Mouse (Mus musculus): Measurements from ENCODE around the gene Pttg1ip. TPM values are rescaled to one million over a fixed set of nuclear protein-coding genes. Genes with fewer than 3 reads are reported as not detected.

Gene Pttg1ip
- total RNA-seq, 1 experiment: 115 TPM

GRCm38 (mm10) chr10:77638956-77639355, 57.4 kb downstream of the Pttg1ip start:
- TF ChIP-seq MAFK (IDR thresholded peaks at IDR 0.05; ENCODE audit: insufficient read depth, low read depth, low read length) (no peak), CHD2 (IDR thresholded peaks at IDR 0.05; ENCODE audit: low read depth, low read length) (no peak), ZNF384 (IDR thresholded peaks at IDR 0.05; ENCODE audit: low read depth, low read length) (no peak), ZC3H11A (IDR thresholded peaks at IDR 0.05; ENCODE audit: borderline replicate concordance, low read depth, low read length) (no peak), HCFC1 (IDR thresholded peaks at IDR 0.05; ENCODE audit: borderline replicate concordance, insufficient read depth, low read length) (no peak)
- in situ Hi-C loops (cut with MboI; ENCODE audit: low sequenced_read_pairs in 2 of 2, unreplicated experiment in 2 of 2): no loop called here
- Histone ChIP-seq H3K4me3 (ENCODE audit: insufficient read depth in 1 of 2, low read depth in 1 of 2, low read length in 2 of 2, poor library complexity in 1 of 2, severe bottlenecking in 1 of 2) (no peak overlapping the region), H3K27ac (ENCODE audit: insufficient read depth, low read depth, low read length, poor library complexity, severe bottlenecking) (no peak overlapping the region), H3K36me3 (ENCODE audit: control insufficient read depth, insufficient read depth, low read length, poor library complexity, severe bottlenecking) (peaks cover 39% of the 10 kb centered on the region), H3K4me1 (ENCODE audit: control insufficient read depth in 2 of 2, insufficient read depth in 2 of 2, low read length in 2 of 2, poor library complexity in 1 of 2) (no peaks in the 10 kb centered on the region), H3K9ac (ENCODE audit: insufficient read depth, low read depth, low read length, poor library complexity, severe bottlenecking) (no peak overlapping the region), H3K9me3 (ENCODE audit: control insufficient read depth, insufficient read depth, low read depth, low read length) (no peaks in the 10 kb centered on the region)
- DNase-seq (ENCODE audit: low read depth, low spot score): no peak

- no peaks in the 10 kb centered on the region for H3K4me1 ChIP-seq (ENCODE audit: control insufficient read depth in 2 of 2, insufficient read depth in 2 of 2, low read length in 2 of 2, poor library complexity in 1 of 2)
- no peaks in the 10 kb centered on the region for H3K9me3 ChIP-seq (ENCODE audit: control insufficient read depth, insufficient read depth, low read depth, low read length)
- DNase-seq (ENCODE audit: low read depth, low spot score): no peak
- H3K9ac ChIP-seq (ENCODE audit: insufficient read depth, low read depth, low read length, poor library complexity, severe bottlenecking): no peak overlapping the region
- no peak overlapping the region for H3K4me3 ChIP-seq (ENCODE audit: insufficient read depth in 1 of 2, low read depth in 1 of 2, low read length in 2 of 2, poor library complexity in 1 of 2, severe bottlenecking in 1 of 2)
- in situ Hi-C loops (cut with MboI; ENCODE audit: low sequenced_read_pairs in 2 of 2, unreplicated experiment in 2 of 2): no loop called here
- peaks cover 36% of the 10 kb centered on the region for H3K36me3 ChIP-seq (ENCODE audit: control insufficient read depth, insufficient read depth, low read length, poor library complexity, severe bottlenecking)
- TF ChIP-seq HCFC1 (IDR thresholded peaks at IDR 0.05; ENCODE audit: borderline replicate concordance, insufficient read depth, low read length) (no peak), ZNF384 (IDR thresholded peaks at IDR 0.05; ENCODE audit: low read depth, low read length) (no peak), ZC3H11A (IDR thresholded peaks at IDR 0.05; ENCODE audit: borderline replicate concordance, low read depth, low read length) (no peak), CHD2 (IDR thresholded peaks at IDR 0.05; ENCODE audit: low read depth, low read length) (no peak), MAFK (IDR thresholded peaks at IDR 0.05; ENCODE audit: insufficient read depth, low read depth, low read length) (no peak)
- H3K27ac ChIP-seq (ENCODE audit: insufficient read depth, low read depth, low read length, poor library complexity, severe bottlenecking): no peak overlapping the region
Measured at GRCm38 (mm10) chr10:77643160-77643559, 61.6 kb downstream of the Pttg1ip start.

- DNase-seq (ENCODE audit: low read depth, low spot score): no peak
- H3K36me3 ChIP-seq (ENCODE audit: control insufficient read depth, insufficient read depth, low read length, poor library complexity, severe bottlenecking): peaks cover 32% of the 10 kb centered on the region
- H3K27ac ChIP-seq (ENCODE audit: insufficient read depth, low read depth, low read length, poor library complexity, severe bottlenecking): no peak overlapping the region
- H3K9ac ChIP-seq (ENCODE audit: insufficient read depth, low read depth, low read length, poor library complexity, severe bottlenecking): no peak overlapping the region
- TF ChIP-seq CHD2 (IDR thresholded peaks at IDR 0.05; ENCODE audit: low read depth, low read length): no peak
- TF ChIP-seq ZC3H11A (IDR thresholded peaks at IDR 0.05; ENCODE audit: borderline replicate concordance, low read depth, low read length): no peak
- no peak for TF ChIP-seq HCFC1 (IDR thresholded peaks at IDR 0.05; ENCODE audit: borderline replicate concordance, insufficient read depth, low read length)
- TF ChIP-seq ZNF384 (IDR thresholded peaks at IDR 0.05; ENCODE audit: low read depth, low read length): no peak
- TF ChIP-seq MAFK (IDR thresholded peaks at IDR 0.05; ENCODE audit: insufficient read depth, low read depth, low read length): no peak
- in situ Hi-C loops (cut with MboI; ENCODE audit: low sequenced_read_pairs in 2 of 2, unreplicated experiment in 2 of 2): no loop called here
- peaks cover 3 to 11% of the 10 kb centered on the region in 2 experiments; a peak in 2 of 4 replicates for H3K4me1 ChIP-seq (ENCODE audit: control insufficient read depth in 2 of 2, insufficient read depth in 2 of 2, low read length in 2 of 2, poor library complexity in 1 of 2)
- H3K4me3 ChIP-seq (ENCODE audit: insufficient read depth in 1 of 2, low read depth in 1 of 2, low read length in 2 of 2, poor library complexity in 1 of 2, severe bottlenecking in 1 of 2): no peak overlapping the region
- H3K9me3 ChIP-seq (ENCODE audit: control insufficient read depth, insufficient read depth, low read depth, low read length): no peaks in the 10 kb centered on the region
Measured at GRCm38 (mm10) chr10:77645571-77645970, 64.1 kb downstream of the Pttg1ip start.

- Histone ChIP-seq H3K27ac (ENCODE audit: insufficient read depth, low read depth, low read length, poor library complexity, severe bottlenecking) (no peak overlapping the region), H3K36me3 (ENCODE audit: control insufficient read depth, insufficient read depth, low read length, poor library complexity, severe bottlenecking) (peaks cover 19% of the 10 kb centered on the region), H3K4me1 (ENCODE audit: control insufficient read depth in 2 of 2, insufficient read depth in 2 of 2, low read length in 2 of 2, poor library complexity in 1 of 2) (peaks cover 3 to 14% of the 10 kb centered on the region in 2 experiments; a peak in 2 of 4 replicates), H3K9ac (ENCODE audit: insufficient read depth, low read depth, low read length, poor library complexity, severe bottlenecking) (no peak overlapping the region), H3K4me3 (ENCODE audit: insufficient read depth in 1 of 2, low read depth in 1 of 2, low read length in 2 of 2, poor library complexity in 1 of 2, severe bottlenecking in 1 of 2) (no peak overlapping the region), H3K9me3 (ENCODE audit: control insufficient read depth, insufficient read depth, low read depth, low read length) (no peaks in the 10 kb centered on the region)
- in situ Hi-C loops (cut with MboI; ENCODE audit: low sequenced_read_pairs in 2 of 2, unreplicated experiment in 2 of 2): no loop called here
- DNase-seq (ENCODE audit: low read depth, low spot score): no peak
- TF ChIP-seq HCFC1 (IDR thresholded peaks at IDR 0.05; ENCODE audit: borderline replicate concordance, insufficient read depth, low read length) (no peak), ZC3H11A (IDR thresholded peaks at IDR 0.05; ENCODE audit: borderline replicate concordance, low read depth, low read length) (no peak), CHD2 (IDR thresholded peaks at IDR 0.05; ENCODE audit: low read depth, low read length) (no peak), MAFK (IDR thresholded peaks at IDR 0.05; ENCODE audit: insufficient read depth, low read depth, low read length) (no peak), ZNF384 (IDR thresholded peaks at IDR 0.05; ENCODE audit: low read depth, low read length) (no peak)
Measured at GRCm38 (mm10) chr10:77647461-77647860, 65.9 kb downstream of the Pttg1ip start.

GRCm38 (mm10) chr10:77647901-77648300, 66.4 kb downstream of the Pttg1ip start:
- Histone ChIP-seq H3K4me3 (ENCODE audit: insufficient read depth in 1 of 2, low read depth in 1 of 2, low read length in 2 of 2, poor library complexity in 1 of 2, severe bottlenecking in 1 of 2) (no peak overlapping the region), H3K4me1 (ENCODE audit: control insufficient read depth in 2 of 2, insufficient read depth in 2 of 2, low read length in 2 of 2, poor library complexity in 1 of 2) (peaks cover 3 to 14% of the 10 kb centered on the region in 2 experiments; a peak in 2 of 4 replicates), H3K27ac (ENCODE audit: insufficient read depth, low read depth, low read length, poor library complexity, severe bottlenecking) (no peak overlapping the region), H3K36me3 (ENCODE audit: control insufficient read depth, insufficient read depth, low read length, poor library complexity, severe bottlenecking) (peaks cover 19% of the 10 kb centered on the region), H3K9me3 (ENCODE audit: control insufficient read depth, insufficient read depth, low read depth, low read length) (no peaks in the 10 kb centered on the region), H3K9ac (ENCODE audit: insufficient read depth, low read depth, low read length, poor library complexity, severe bottlenecking) (no peak overlapping the region)
- in situ Hi-C loops (cut with MboI; ENCODE audit: low sequenced_read_pairs in 2 of 2, unreplicated experiment in 2 of 2): no loop called here
- DNase-seq (ENCODE audit: low read depth, low spot score): no peak
- TF ChIP-seq ZC3H11A (IDR thresholded peaks at IDR 0.05; ENCODE audit: borderline replicate concordance, low read depth, low read length) (no peak), ZNF384 (IDR thresholded peaks at IDR 0.05; ENCODE audit: low read depth, low read length) (no peak), CHD2 (IDR thresholded peaks at IDR 0.05; ENCODE audit: low read depth, low read length) (no peak), HCFC1 (IDR thresholded peaks at IDR 0.05; ENCODE audit: borderline replicate concordance, insufficient read depth, low read length) (no peak), MAFK (IDR thresholded peaks at IDR 0.05; ENCODE audit: insufficient read depth, low read depth, low read length) (no peak)
